19 mouse cellular contexts compared by ENCODE assay signal in the genomic region with DNA sequence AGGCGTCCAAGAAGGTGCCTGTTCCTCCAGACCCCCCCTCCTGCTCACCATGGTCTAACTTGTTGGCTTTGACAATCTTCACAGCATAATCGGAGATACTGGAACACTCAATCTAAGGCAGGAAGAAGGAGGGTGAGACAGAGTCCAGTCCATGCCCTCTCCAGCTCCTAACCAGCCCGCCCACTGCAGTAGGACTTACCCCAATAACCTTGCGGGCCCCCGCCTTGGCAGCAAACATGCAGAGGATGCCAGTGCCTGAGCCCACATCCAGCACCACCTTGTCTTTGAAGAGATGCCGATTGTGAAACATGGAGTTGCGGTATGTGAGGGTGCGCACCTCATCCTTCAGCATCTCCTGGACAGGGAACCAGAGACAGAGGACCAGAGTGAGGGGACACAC. TPM values are rescaled to one million over a fixed set of nuclear protein-coding genes. Genes with fewer than 3 reads are reported as not detected.
A peak's percentile ranks its signal among the peaks of the same experiment; 100 is the strongest.
DNase-seq lines count a peak whose midpoint lies in the region; TF ChIP-seq lines count a peak whose summit lies in the region.
"Had no signal": no experiment of that assay in that cellular context is flagged by ENCODE, and none has a peak within 500 bp of the region (broad histone marks: within the 10 kb centered on the region; RNA-seq: fewer than 3 reads in every experiment).

No protein-coding gene starts in this region.

- intact Hi-C loops in heart, postnatal 10 days (cut with DNase I) = loop anchor here (5.0 kb wide), 1 partner anchor 156 kb away; a partner anchor contains a TSS

- no peak overlapping the region for H3K4me3 ChIP-seq in myocyte
- H3K4me3 ChIP-seq: forebrain, embryonic 13.5 days; forebrain, embryonic 15.5 days had no signal

- no peak overlapping the region for H3K4me2 ChIP-seq in myocyte (ENCODE audit: low read depth)
- H3K4me2 ChIP-seq: forebrain, embryonic 13.5 days; forebrain, embryonic 15.5 days had no signal

- peaks cover 35% of the 10 kb centered on the region for H3K36me3 ChIP-seq in myocyte (ENCODE audit: control insufficient read depth, insufficient read depth)

- no peak for TF ChIP-seq POLR2A in myocyte (IDR thresholded peaks at IDR 0.05; ENCODE audit: insufficient read length, low read depth)

- H3K79me2 ChIP-seq in myocyte (ENCODE audit: control insufficient read depth, insufficient read depth) = peaks cover 33% of the 10 kb centered on the region

- H3ac ChIP-seq in myocyte (ENCODE audit: control insufficient read depth, insufficient read length) = no peak overlapping the region

- DNase-seq in cerebellum, adult 11-12 months = peak; percentile 46
- DNase-seq in cerebellum, postnatal 14 days = no peak
- DNase-seq in heart, adult 11 months = peak; percentile 92
- no peak for DNase-seq in heart, postnatal 10 days
- no peak for DNase-seq in kidney, postnatal 36 days
- DNase-seq: adrenal gland, adult 8-10 months; adrenal gland, postnatal 14 days; adrenal gland, postnatal 36 days; B cell, adult 2 months; cerebellum, adult 18-20 months; cerebellum, adult 8-10 months; cerebellum, adult 9-11 months; cerebellum, postnatal 25 days; forebrain, postnatal 0 days had no signal

- no peaks in the 10 kb centered on the region for H3K27me3 ChIP-seq in myocyte (ENCODE audit: control insufficient read depth, insufficient read depth, insufficient read length)
- H3K27me3 ChIP-seq: CH12.LX; forebrain, embryonic 13.5 days; forebrain, embryonic 15.5 days; Patski had no signal

TF ChIP-seq in myocyte, 11 proteins besides CTCF, POLR2A, EP300 and RAD21:
- TF ChIP-seq POLR2AphosphoS2 (IDR thresholded peaks at IDR 0.05; ENCODE audit: insufficient read length, low read depth) (peak; percentile 21), SRF (IDR thresholded peaks at IDR 0.05; ENCODE audit: control insufficient read depth, insufficient read length, low read depth) (no peak)
TF ChIP-seq in myocyte: peak in this region for 1.

RNA-seq across cellular contexts. Expression of a gene that starts 4.8 kb away (rescaled TPM):
- total RNA-seq in heart, postnatal 10 days (2021) = 100 to 1,000 TPM; 198 to 216 TPM
- 729 TPM for polyA plus RNA-seq in myocyte (2012; fragmentation: generic; extraction: Trizol)

RNA-seq across cellular contexts. Expression of a gene that starts 6.9 kb away (rescaled TPM):
- 1 to 10 TPM; 4.1 to 6.2 TPM for total RNA-seq in heart, postnatal 10 days (2021)
- 2.7 TPM for polyA plus RNA-seq in myocyte (2012; fragmentation: generic; extraction: Trizol)

RNA-seq across cellular contexts. Expression of a gene that starts 15.9 kb away (rescaled TPM):
- total RNA-seq in heart, postnatal 10 days (2021) = 10 to 100 TPM; 34.1 to 47.9 TPM
- 45.1 TPM for polyA plus RNA-seq in myocyte (2012; fragmentation: generic; extraction: Trizol)

RNA-seq across cellular contexts. Expression of a gene that starts 17.0 kb away (rescaled TPM):
- 10 to 100 TPM; 14.5 to 15.9 TPM for total RNA-seq in heart, postnatal 10 days (2021)
- 13.3 TPM for polyA plus RNA-seq in myocyte (2012; fragmentation: generic; extraction: Trizol)

RNA-seq across cellular contexts. Expression of a gene that starts 34.6 kb away (rescaled TPM):
- 10 to 100 TPM; 68.5 to 70.1 TPM for total RNA-seq in heart, postnatal 10 days (2021)
- polyA plus RNA-seq in myocyte (2012; fragmentation: generic; extraction: Trizol) = 56.7 TPM

Comparison
In these comparisons a context has a peak if more than half of its experiments do, and no peak if none do; other contexts are left out.
1. DNase-seq: peak in cerebellum, adult 11-12 months (single experiment) and heart, adult 11 months (single experiment); none in cerebellum, postnatal 14 days (0 of 2), heart, postnatal 10 days (0 of 2) and kidney, postnatal 36 days (0 of 2).